Mouse (Mus musculus): ENCODE measurements around the gene Mcl1.
"Not testable (repeated sequence)": the region's sequence is repeated elsewhere in the genome, so short reads cannot be mapped to it uniquely, and the experiment has no call there.

- not testable (repeated sequence) for TF ChIP-seq POLR2A (IDR thresholded peaks at IDR 0.05; ENCODE audit: insufficient read depth, low read depth, low read length); CTCF (IDR thresholded peaks at IDR 0.05); EP300 (IDR thresholded peaks at IDR 0.05; ENCODE audit: insufficient read depth, low read depth, low read length)
Observed at GRCm38 (mm10) chr3:95623991-95624515, 34.5 kb upstream of the Mcl1 start.

Data from heart, adult 2 months (tissue).